Mouse (Mus musculus) embryo, embryonic 9.5 days (tissue): ENCODE measurements around the gene Fam8a1.

Experiments
- DNase-seq: peaks from one replicate; pipeline ENCODE4 v3.0.0-alpha.2; 2017; ENCODE audit errors: extremely low spot score

Fam8a1 gene

DNA sequence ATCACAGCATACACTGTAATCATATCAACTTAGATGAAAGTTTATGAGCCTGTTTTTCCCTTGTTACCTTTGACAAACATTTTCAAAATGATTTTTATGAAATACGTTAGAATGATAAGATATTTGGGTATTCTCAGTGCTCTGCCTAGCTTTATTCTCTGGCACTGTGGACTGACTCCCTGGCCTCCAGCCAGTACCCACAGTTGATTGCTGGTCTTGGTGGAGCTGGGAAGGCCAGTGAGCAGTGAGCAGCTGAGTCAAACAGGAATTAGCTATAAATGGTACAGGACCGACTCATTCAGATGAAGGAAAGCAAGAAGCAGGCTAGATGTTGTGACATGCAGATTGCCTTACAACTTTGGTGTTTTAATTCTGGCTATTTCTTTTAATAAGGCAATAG is 5.3 kb downstream of the Fam8a1 start:
- no peak for DNase-seq

- no peak for DNase-seq
Measured at GRCm38 (mm10) chr13:46677721-46678120, 8.4 kb downstream of the Fam8a1 start.

GRCm38 (mm10) chr13:46682921-46683320 is 13.6 kb downstream of the Fam8a1 start:
- DNase-seq = no peak

DNA sequence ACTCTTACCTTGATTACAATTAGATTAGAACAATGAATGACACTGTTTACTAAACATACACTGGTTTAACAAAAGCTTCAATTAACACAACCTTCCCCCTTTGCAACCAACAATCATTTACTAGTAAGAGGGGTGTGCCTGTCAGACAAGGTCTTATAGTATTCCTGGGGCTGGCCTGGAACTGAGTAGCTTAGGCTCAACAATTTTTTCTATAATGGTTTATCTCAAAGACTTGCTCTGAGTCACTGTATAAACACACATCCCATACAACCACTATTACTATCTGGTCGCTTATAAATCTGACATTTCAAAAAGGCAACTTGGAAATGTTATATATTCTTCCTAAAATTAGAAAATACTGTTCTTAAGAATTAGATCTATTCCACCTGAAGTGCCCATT is 14.0 kb downstream of the Fam8a1 start:
- no peak for DNase-seq

GRCm38 (mm10) chr13:46690559-46691241 is 21.4 kb downstream of the Fam8a1 start:
- no peak for DNase-seq

DNA sequence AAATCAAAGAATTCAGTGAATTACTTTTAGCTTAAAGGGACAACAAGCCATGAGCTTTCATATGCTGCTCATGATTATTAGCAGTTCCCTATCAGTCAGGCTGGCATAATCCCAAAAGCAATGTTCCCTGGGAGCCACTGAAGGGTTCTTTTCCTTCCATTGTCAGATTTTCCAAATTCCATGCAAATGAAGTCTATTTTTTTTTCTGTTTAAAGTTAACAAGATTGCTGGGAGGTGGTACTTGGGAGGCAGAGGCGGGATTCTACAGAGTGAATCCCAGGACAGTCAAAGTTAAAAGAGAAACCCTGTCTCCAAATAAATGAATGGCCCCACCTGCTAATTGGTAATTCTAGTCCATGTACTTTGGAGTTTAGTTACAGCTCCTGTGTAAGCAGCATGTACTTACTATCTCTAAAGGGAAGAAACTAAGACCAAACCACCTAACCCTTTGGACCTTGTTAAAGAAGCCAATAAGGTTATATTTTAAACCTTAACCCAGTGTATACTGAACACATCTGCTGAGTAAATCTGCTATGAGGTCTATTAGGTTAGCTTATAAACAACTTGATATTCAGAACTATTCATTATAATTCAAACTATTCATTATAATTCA is 26.1 kb downstream of the Fam8a1 start:
- DNase-seq = no peak

- no peak for DNase-seq
Measured at GRCm38 (mm10) chr13:46695932-46696331, 26.6 kb downstream of the Fam8a1 start.

GRCm38 (mm10) chr13:46696788-46697187 is 27.5 kb downstream of the Fam8a1 start:
- no peak for DNase-seq

GRCm38 (mm10) chr13:46699372-46699771 is 30.1 kb downstream of the Fam8a1 start:
- DNase-seq = no peak

DNA sequence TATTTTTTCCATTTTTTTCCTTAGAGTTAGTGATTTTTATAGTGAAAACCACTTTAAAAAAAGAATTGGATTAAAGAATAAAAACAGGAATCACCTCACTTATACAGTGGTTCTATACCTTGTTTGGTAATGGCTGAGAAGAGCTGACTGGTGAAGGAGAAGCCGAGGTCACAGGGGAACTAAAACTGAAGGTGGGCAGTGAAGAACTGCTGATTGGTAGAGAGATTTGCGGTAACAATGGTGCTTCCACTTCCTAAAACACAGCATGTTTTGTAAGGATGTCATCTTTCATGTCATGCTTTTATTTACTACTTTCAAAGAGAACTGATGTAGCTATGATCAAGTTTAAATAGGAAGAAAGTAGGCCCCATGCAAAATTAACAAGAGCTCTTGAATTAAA is 32.2 kb downstream of the Fam8a1 start:
- DNase-seq = no peak

DNA sequence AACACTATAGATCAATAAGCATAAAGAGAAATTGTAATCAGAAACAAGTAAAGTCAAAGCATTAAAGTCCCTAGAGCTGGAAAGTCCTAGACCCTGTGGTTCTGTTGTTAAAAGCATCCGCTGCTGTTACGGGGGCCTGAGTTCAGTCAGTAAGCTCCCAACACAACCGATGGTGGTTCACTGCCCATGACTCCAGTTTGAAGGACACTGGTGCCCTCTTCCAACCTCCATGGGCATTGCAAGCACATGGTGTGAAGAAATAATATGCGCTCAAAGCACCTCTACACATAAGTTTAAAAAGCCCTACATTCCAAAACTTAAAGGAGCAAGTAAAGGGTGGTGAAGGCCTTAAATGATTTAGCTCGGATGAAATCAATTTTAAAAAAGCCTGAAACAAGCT is 33.8 kb downstream of the Fam8a1 start:
- DNase-seq = no peak

GRCm38 (mm10) chr13:46713486-46713885 is 44.2 kb downstream of the Fam8a1 start:
- no peak for DNase-seq

DNA sequence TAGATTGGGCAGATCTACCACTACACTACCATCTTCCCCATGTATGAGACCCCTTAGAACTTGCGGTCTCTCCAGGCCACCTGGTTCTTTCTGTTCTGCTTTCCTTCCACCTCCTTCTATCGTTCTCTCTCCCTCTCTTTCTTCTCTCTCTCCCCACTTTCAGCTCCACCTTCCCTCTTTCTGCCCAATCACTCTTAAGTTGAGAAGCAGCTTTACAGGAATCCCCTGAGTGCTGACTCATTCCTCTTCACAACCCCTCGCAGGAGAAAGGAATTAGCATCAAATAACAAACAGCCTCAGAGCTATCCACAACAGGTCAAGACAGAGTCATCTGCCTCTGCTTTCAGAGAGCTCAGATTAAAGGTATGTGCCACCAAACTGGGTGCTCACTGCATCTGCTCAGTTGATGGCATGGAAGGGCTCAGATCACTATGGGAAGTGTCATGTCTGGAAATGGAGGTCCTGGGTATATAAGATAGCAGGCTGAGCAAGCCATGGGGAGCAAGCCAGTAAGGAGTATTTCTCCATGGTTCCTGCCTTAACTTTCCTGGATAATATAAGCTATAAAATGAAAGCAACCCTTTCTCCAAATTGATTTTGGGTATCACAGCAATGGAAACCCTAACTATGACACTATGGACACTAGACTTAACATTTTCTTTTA is 46.8 kb downstream of the Fam8a1 start:
- no peak for DNase-seq

DNA sequence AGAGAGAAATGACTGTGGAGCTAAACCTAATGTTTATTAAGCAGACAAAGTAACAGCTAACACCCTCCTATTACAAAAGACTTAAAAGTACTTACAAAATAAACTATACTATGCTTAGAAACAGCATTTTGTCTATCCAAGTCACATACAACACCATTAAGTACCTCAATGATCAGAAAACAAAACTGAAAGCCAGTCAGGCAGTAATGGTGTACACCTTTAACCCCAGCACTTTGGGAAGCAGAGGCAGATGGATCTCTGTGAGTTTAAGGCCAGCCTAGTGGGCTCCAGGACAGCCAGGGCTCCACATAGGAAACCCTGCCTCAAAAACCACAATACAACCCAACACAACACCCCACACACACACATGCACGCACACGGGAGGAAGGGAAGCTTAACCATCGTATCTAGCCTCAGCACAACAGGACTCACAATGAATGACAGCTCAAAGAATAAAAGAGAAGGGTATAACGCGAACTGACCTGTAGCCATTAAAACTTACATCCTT is 49.6 kb downstream of the Fam8a1 start:
- DNase-seq = no peak

- DNase-seq = no peak
Measured at GRCm38 (mm10) chr13:46721009-46721408, 51.7 kb downstream of the Fam8a1 start.

DNA sequence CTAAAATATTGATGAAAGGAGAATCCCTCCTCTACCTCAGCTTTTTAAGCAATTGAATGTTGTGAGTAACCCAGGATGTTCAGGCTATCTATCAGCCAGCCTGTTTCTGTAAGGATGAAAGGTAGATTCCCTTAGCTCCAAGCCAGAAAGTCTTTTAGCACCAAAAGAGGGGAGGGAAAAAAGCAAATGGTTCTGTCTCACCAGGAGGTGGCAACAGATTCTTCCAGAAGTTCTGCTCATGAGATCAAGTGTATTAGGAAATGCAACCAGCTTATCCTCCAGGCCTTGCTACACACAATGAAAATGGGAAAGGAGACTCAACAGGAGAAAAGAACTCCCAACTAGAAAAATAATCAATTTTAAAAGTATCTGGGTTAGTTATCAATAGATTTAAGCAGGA is 55.0 kb downstream of the Fam8a1 start:
- DNase-seq = no peak

- DNase-seq = no peak
Measured at GRCm38 (mm10) chr13:46725227-46725626, 55.9 kb downstream of the Fam8a1 start.

DNA sequence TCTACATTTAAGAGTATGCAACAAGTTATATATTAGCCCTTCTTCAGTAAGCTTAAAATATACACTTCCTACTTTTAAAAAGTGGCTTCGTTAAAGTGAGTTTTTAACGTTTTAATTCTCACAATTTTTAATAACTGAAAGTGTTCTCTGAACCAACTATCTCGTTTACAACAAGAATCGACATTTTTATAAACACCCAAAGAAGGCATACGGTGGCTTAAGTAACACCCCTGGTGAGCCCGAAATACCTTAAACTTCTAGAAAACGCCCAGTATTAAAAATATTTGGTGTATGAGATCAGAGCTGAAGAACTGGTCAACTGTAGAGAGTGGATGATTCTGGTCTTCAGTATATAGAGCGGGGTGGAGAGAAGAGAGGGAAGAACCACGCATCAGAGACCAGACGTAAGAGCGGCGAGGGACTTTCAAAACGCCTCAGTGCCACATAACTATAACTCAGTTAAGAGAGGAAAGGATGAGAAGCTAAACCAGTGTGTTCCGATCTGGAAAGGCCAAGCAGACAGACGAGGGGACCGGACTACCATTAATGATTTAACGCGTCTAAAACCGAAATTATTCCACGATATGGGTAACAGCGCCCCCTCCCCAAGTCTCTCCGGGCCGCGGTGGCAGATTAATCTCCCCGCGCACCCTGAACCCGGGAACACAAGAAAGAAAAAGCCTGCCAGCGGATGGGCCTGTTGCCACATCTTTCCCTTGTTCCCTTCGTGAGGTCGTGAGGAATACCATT is 57.1 kb downstream of the Fam8a1 start:
- DNase-seq = peak; percentile 38

- peak; percentile 70 for DNase-seq
Measured at GRCm38 (mm10) chr13:46727038-46727836, 57.9 kb downstream of the Fam8a1 start.
